Mouse (Mus musculus) MEL (cell line): Measurements from ENCODE around the gene Cd84. TPM values are rescaled to one million over a fixed set of nuclear protein-coding genes. Genes with fewer than 3 reads are reported as not detected.

ENCODE experiments used
- DNase-seq: peaks from one replicate; pipeline ENCODE4 v3.0.0; 2011; ENCODE audit warnings: low read depth, low spot score
- H3K27ac ChIP-seq: 2 replicates; pipeline ENCODE4 v1.5.1; 2012; ENCODE audit warnings: low read depth, mild to moderate bottlenecking, control low read depth, low read length, moderate library complexity; ENCODE audit not compliant: control insufficient read depth
- H3K27me3 ChIP-seq, 2 experiments: fragments of 150-350 bp in 1 of 2; sonication (generic) in 1 of 2; 2 replicates each; pipeline ENCODE4 v1.6.1; 2012; ENCODE audit warnings: low read length in 2 of 2, mild to moderate bottlenecking in 2 of 2, improper control_type of control experiment in 1 of 2, moderate library complexity in 1 of 2; ENCODE audit not compliant: insufficient read depth in 2 of 2, control insufficient read depth in 1 of 2
- H3K36me3 ChIP-seq, 2 experiments: 2 replicates each; pipeline ENCODE4 v1.6.1; 2012 to 2014; ENCODE audit warnings: low read length in 2 of 2, improper control_type of control experiment in 1 of 2, inconsistent platforms in 1 of 2, mild to moderate bottlenecking in 1 of 2; ENCODE audit not compliant: insufficient read depth in 2 of 2, control insufficient read depth in 1 of 2
- H3K4me1 ChIP-seq, 2 experiments: fragments of 150-350 bp in 1 of 2; sonication (generic) in 1 of 2; 2 replicates each; pipeline ENCODE4 v1.6.1; 2012; ENCODE audit warnings: low read length in 2 of 2, improper control_type of control experiment in 1 of 2, mild to moderate bottlenecking in 1 of 2; ENCODE audit not compliant: insufficient read depth in 2 of 2, control insufficient read depth in 1 of 2
- H3K4me3 ChIP-seq, 2 experiments: fragments of 150-350 bp in 1 of 2; sonication (generic) in 1 of 2; 2 replicates each; pipeline ENCODE4 v1.5.1; 2012; ENCODE audit warnings: low read depth in 2 of 2, low read length in 2 of 2, mild to moderate bottlenecking in 2 of 2, moderate library complexity in 2 of 2, control low read depth in 1 of 2, improper control_type of control experiment in 1 of 2; ENCODE audit not compliant: control insufficient read depth in 1 of 2, insufficient read depth in 1 of 2
- H3K79me2 ChIP-seq: 2 replicates; pipeline ENCODE4 v1.6.1; 2012; ENCODE audit warnings: mild to moderate bottlenecking, low read length, moderate library complexity; ENCODE audit not compliant: control insufficient read depth, poor library complexity, insufficient read depth
- H3K9ac ChIP-seq: 2 replicates; pipeline ENCODE4 v1.6.1; 2012; ENCODE audit warnings: low read depth, mild to moderate bottlenecking, control low read depth, low read length, moderate library complexity; ENCODE audit not compliant: control insufficient read depth, poor library complexity, severe bottlenecking
- H3K9me3 ChIP-seq: fragments of 150-350 bp; sonication (generic); replicated peaks from 2 replicates; pipeline ENCODE4 v1.6.1; 2012; ENCODE audit warnings: mild to moderate bottlenecking, low read length, improper control_type of control experiment, moderate library complexity; ENCODE audit not compliant: insufficient read depth
- BHLHE40 ChIP-seq: IDR thresholded peaks from 2 replicates; pipeline ENCODE4 v1.6.1; 2012; ENCODE audit warnings: low read depth, mild to moderate bottlenecking, inconsistent platforms, low read length, improper control_type of control experiment, borderline replicate concordance
- CHD1 ChIP-seq: IDR thresholded peaks from 2 replicates; pipeline ENCODE4 v1.6.1; 2012; ENCODE audit warnings: low read depth, mild to moderate bottlenecking, inconsistent platforms, low read length, improper control_type of control experiment
- CTCF ChIP-seq, 3 experiments: IDR thresholded peaks in 2 of 3; conservative IDR thresholded peaks in 1 of 3; 2 replicates each; pipeline ENCODE4 v1.5.1; 2011 to 2012; ENCODE audit warnings: low read length in 3 of 3, low read depth in 2 of 3, mild to moderate bottlenecking in 2 of 3, improper control_type of control experiment in 1 of 3, inconsistent platforms in 1 of 3, mixed read lengths in 1 of 3, moderate library complexity in 1 of 3; ENCODE audit not compliant: control insufficient read depth in 1 of 3, insufficient read depth in 1 of 3, poor library complexity in 1 of 3, severe bottlenecking in 1 of 3
- E2F4 ChIP-seq: IDR thresholded peaks from 2 replicates; pipeline ENCODE4 v1.6.1; 2011; ENCODE audit warnings: low read depth, low read length, improper control_type of control experiment, borderline replicate concordance
- EP300 ChIP-seq, 2 experiments: IDR thresholded peaks; 2 replicates each; pipeline ENCODE4 v1.6.1; 2011; ENCODE audit warnings: improper control_type of control experiment in 2 of 2, low read length in 2 of 2, low read depth in 1 of 2, mild to moderate bottlenecking in 1 of 2
- ETS1 ChIP-seq: IDR thresholded peaks from 2 replicates; pipeline ENCODE4 v1.6.1; 2012; ENCODE audit warnings: low read depth, mild to moderate bottlenecking, inconsistent platforms, low read length, improper control_type of control experiment, moderate library complexity
- GABPA ChIP-seq: IDR thresholded peaks from 2 replicates; pipeline ENCODE4 v1.6.1; 2012; ENCODE audit warnings: low read depth, mild to moderate bottlenecking, inconsistent platforms, low read length, improper control_type of control experiment, moderate library complexity
- GATA1 ChIP-seq: IDR thresholded peaks from 2 replicates; pipeline ENCODE4 v1.6.1; 2011; ENCODE audit warnings: low read depth, low read length, improper control_type of control experiment
- HCFC1 ChIP-seq: IDR thresholded peaks from 2 replicates; pipeline ENCODE4 v1.6.1; 2012; ENCODE audit warnings: low read depth, mild to moderate bottlenecking, inconsistent platforms, low read length, improper control_type of control experiment, moderate library complexity
- KAT2A ChIP-seq: conservative IDR thresholded peaks from 2 replicates; pipeline ENCODE4 v1.6.1; 2012; ENCODE audit warnings: low read depth, low read length, improper control_type of control experiment, inconsistent platforms
- MAFK ChIP-seq: IDR thresholded peaks from 2 replicates; pipeline ENCODE4 v1.6.1; 2011; ENCODE audit warnings: low read depth, mild to moderate bottlenecking, low read length, improper control_type of control experiment, borderline replicate concordance
- MAX ChIP-seq: IDR thresholded peaks from 2 replicates; pipeline ENCODE4 v1.6.1; 2011; ENCODE audit warnings: low read length, improper control_type of control experiment
- MAZ ChIP-seq: IDR thresholded peaks from 2 replicates; pipeline ENCODE4 v1.6.1; 2012; ENCODE audit warnings: low read depth, mild to moderate bottlenecking, inconsistent platforms, low read length, improper control_type of control experiment
- MEF2A ChIP-seq: IDR thresholded peaks from 2 replicates; pipeline ENCODE4 v1.6.1; 2014; ENCODE audit warnings: low read depth, mild to moderate bottlenecking, inconsistent platforms, low read length, improper control_type of control experiment; ENCODE audit not compliant: poor library complexity, insufficient replicate concordance, severe bottlenecking; ENCODE audit errors: extremely low read depth
- MXI1 ChIP-seq: IDR thresholded peaks from 2 replicates; pipeline ENCODE4 v1.6.1; 2011; ENCODE audit warnings: mild to moderate bottlenecking, low read depth, low read length, improper control_type of control experiment
- MYB ChIP-seq: IDR thresholded peaks from 2 replicates; pipeline ENCODE4 v1.6.1; 2011; ENCODE audit warnings: mild to moderate bottlenecking, low read depth, low read length, improper control_type of control experiment
- MYC ChIP-seq: IDR thresholded peaks from 2 replicates; pipeline ENCODE4 v1.6.1; 2011; ENCODE audit warnings: low read depth, mild to moderate bottlenecking, low read length, improper control_type of control experiment, moderate library complexity
- NRF1 ChIP-seq: IDR thresholded peaks from 2 replicates; pipeline ENCODE4 v1.6.1; 2014; ENCODE audit warnings: low read depth, mild to moderate bottlenecking, inconsistent platforms, low read length, improper control_type of control experiment, moderate library complexity; ENCODE audit not compliant: poor library complexity, insufficient read depth, severe bottlenecking
- POLR2A ChIP-seq, 2 experiments: IDR thresholded peaks; 2 replicates each; pipeline ENCODE4 v1.6.1; 2011 to 2012; ENCODE audit warnings: low read length in 2 of 2, mild to moderate bottlenecking in 2 of 2, control low read depth in 1 of 2, improper control_type of control experiment in 1 of 2, low read depth in 1 of 2, moderate library complexity in 1 of 2; ENCODE audit not compliant: control insufficient read depth in 1 of 2, insufficient read depth in 1 of 2, poor library complexity in 1 of 2
- POLR2AphosphoS2 ChIP-seq: IDR thresholded peaks from 2 replicates; pipeline ENCODE4 v1.6.1; 2011; ENCODE audit warnings: low read length, improper control_type of control experiment
- POLR2AphosphoS5 ChIP-seq: IDR thresholded peaks from 2 replicates; pipeline ENCODE4 v1.6.1; 2012; ENCODE audit warnings: low read depth, borderline replicate concordance, mild to moderate bottlenecking, inconsistent platforms, low read length, moderate library complexity, mixed read lengths
- RAD21 ChIP-seq: IDR thresholded peaks from 2 replicates; pipeline ENCODE4 v1.6.1; 2011; ENCODE audit warnings: mild to moderate bottlenecking, low read depth, low read length, improper control_type of control experiment
- RCOR1 ChIP-seq: IDR thresholded peaks from 2 replicates; pipeline ENCODE4 v1.6.1; 2012; ENCODE audit warnings: low read depth, mild to moderate bottlenecking, inconsistent platforms, low read length, improper control_type of control experiment
- SIN3A ChIP-seq: IDR thresholded peaks from 2 replicates; pipeline ENCODE4 v1.6.1; 2012; ENCODE audit warnings: low read length, improper control_type of control experiment, inconsistent platforms
- TAL1 ChIP-seq: IDR thresholded peaks from 2 replicates; pipeline ENCODE4 v1.6.1; 2012; ENCODE audit warnings: mild to moderate bottlenecking, inconsistent platforms, low read length, moderate library complexity, mixed read lengths
- TCF12 ChIP-seq: IDR thresholded peaks from 2 replicates; pipeline ENCODE4 v1.6.1; 2014; ENCODE audit warnings: low read depth, mild to moderate bottlenecking, inconsistent platforms, low read length, improper control_type of control experiment, moderate library complexity
- UBTF ChIP-seq: IDR thresholded peaks from 2 replicates; pipeline ENCODE4 v1.6.1; 2012; ENCODE audit warnings: low read depth, mild to moderate bottlenecking, inconsistent platforms, low read length, improper control_type of control experiment, moderate library complexity, borderline replicate concordance; ENCODE audit not compliant: insufficient read depth
- USF1 ChIP-seq: IDR thresholded peaks from 2 replicates; pipeline ENCODE4 v1.6.1; 2014; ENCODE audit warnings: low read depth, mild to moderate bottlenecking, inconsistent platforms, low read length, improper control_type of control experiment, moderate library complexity
- USF2 ChIP-seq, 2 experiments: IDR thresholded peaks; 2 replicates each; pipeline ENCODE4 v1.6.1; 2011 to 2012; ENCODE audit warnings: improper control_type of control experiment in 2 of 2, low read length in 2 of 2, borderline replicate concordance in 1 of 2, inconsistent platforms in 1 of 2, low read depth in 1 of 2, mild to moderate bottlenecking in 1 of 2; ENCODE audit not compliant: insufficient read depth in 1 of 2
- ZC3H11A ChIP-seq: IDR thresholded peaks from 2 replicates; pipeline ENCODE4 v1.6.1; 2012; ENCODE audit warnings: low read depth, mild to moderate bottlenecking, inconsistent platforms, low read length, improper control_type of control experiment
- ZKSCAN1 ChIP-seq: IDR thresholded peaks from 2 replicates; pipeline ENCODE4 v1.6.1; 2012; ENCODE audit warnings: low read depth, mild to moderate bottlenecking, inconsistent platforms, low read length, improper control_type of control experiment, moderate library complexity
- polyA plus RNA-seq, 2 experiments: library from polyadenylated mRNA; stranded (reverse) in 1 of 2; unstranded in 1 of 2; fragments of >175 nt in 1 of 2; fragments of >200 nt in 1 of 2; gene quantifications; 2 replicates each; pipeline versions ENCODE4 v1.2.1 to v1.2.4; 2012; ENCODE audit warnings: low replicate concordance in 2 of 2, low read depth in 1 of 2; ENCODE audit not compliant: insufficient read length in 2 of 2, insufficient read depth in 1 of 2, missing spikeins in 1 of 2
- total RNA-seq: library from RNA; depleted of rRNA; stranded (reverse); fragments of 300-350 nt; gene quantifications from 2 replicates; pipeline ENCODE4 v1.2.3, GENCODE M21; 2012

The Cd84 gene
- total and polyA plus RNA-seq, 3 experiments = 6.8 to 10.4 TPM; not detected in 1

GRCm38 (mm10) chr1:171796185-171796584 lies 43.3 kb upstream of the Cd84 start:
- peaks cover 7 to 27% of the 10 kb centered on the region in 2 experiments for H3K4me1 ChIP-seq
- no peaks in the 10 kb centered on the region for H3K79me2 ChIP-seq
- no peak overlapping the region for H3K27ac ChIP-seq
- H3K36me3 ChIP-seq = peaks cover 0 to 26% of the 10 kb centered on the region in 2 experiments; a peak in 2 of 4 replicates
- H3K4me3 ChIP-seq = no peak overlapping the region
- TF ChIP-seq EP300 (IDR thresholded peaks at IDR 0.05; ENCODE audit: low read depth in 1 of 2, low read length in 2 of 2) (0 out of 4 replicates have a peak, but pooled peaks of 1 of the 2 experiments have one; percentile 21), RCOR1 (peak; percentile 69), MAFK (no peak), MYC (no peak), POLR2A (IDR thresholded peaks at IDR 0.05; ENCODE audit: control insufficient read depth in 1 of 2, insufficient read depth in 1 of 2, low read depth in 1 of 2, low read length in 2 of 2, poor library complexity in 1 of 2) (no peak), USF2 (IDR thresholded peaks at IDR 0.05; ENCODE audit: borderline replicate concordance in 1 of 2, insufficient read depth in 1 of 2, low read depth in 1 of 2, low read length in 2 of 2) (no peak)
- no peaks in the 10 kb centered on the region for H3K9me3 ChIP-seq
- peak; percentile 27 for DNase-seq
- no peak overlapping the region for H3K9ac ChIP-seq
- H3K27me3 ChIP-seq = no peaks in the 10 kb centered on the region

GRCm38 (mm10) chr1:171797840-171798239 lies 41.7 kb upstream of the Cd84 start:
- no peak overlapping the region for H3K4me3 ChIP-seq
- no peaks in the 10 kb centered on the region for H3K79me2 ChIP-seq
- peaks cover 0 to 26% of the 10 kb centered on the region in 2 experiments; a peak in 2 of 4 replicates for H3K36me3 ChIP-seq
- peak; percentile 83 for DNase-seq
- peaks cover 7 to 27% of the 10 kb centered on the region in 2 experiments for H3K4me1 ChIP-seq
- H3K9ac ChIP-seq = no peak overlapping the region
- H3K27ac ChIP-seq = no peak overlapping the region; the same call in 1 of the 2 replicates
- no peaks in the 10 kb centered on the region for H3K27me3 ChIP-seq
- no peaks in the 10 kb centered on the region for H3K9me3 ChIP-seq
- TF ChIP-seq HCFC1 (0 out of 2 replicates have a peak, but pooled peaks have one; percentile 15), NRF1 (no peak), POLR2AphosphoS2 (no peak), USF2 (IDR thresholded peaks at IDR 0.05; ENCODE audit: borderline replicate concordance in 1 of 2, insufficient read depth in 1 of 2, low read depth in 1 of 2, low read length in 2 of 2) (no peak), ZKSCAN1 (no peak), UBTF (no peak), TAL1 (no peak), CTCF (IDR thresholded peaks at IDR 0.05 in 2 of 3, conservative IDR thresholded peaks at IDR 0.05 in 1 of 3; ENCODE audit: control insufficient read depth in 1 of 3, insufficient read depth in 1 of 3, low read depth in 2 of 3, low read length in 3 of 3, poor library complexity in 1 of 3, severe bottlenecking in 1 of 3) (no peak), E2F4 (no peak), TCF12 (no peak), MYC (no peak), USF1 (no peak), MAX (no peak), ETS1 (no peak), MEF2A (no peak), SIN3A (0 out of 2 replicates have a peak, but pooled peaks have one; percentile 27), GABPA (no peak), POLR2AphosphoS5 (no peak), MAZ (no peak), ZC3H11A (no peak), KAT2A (no peak), CHD1 (no peak), MYB (no peak), RAD21 (no peak), GATA1 (peak; percentile 61), MXI1 (no peak), BHLHE40 (no peak)
